Mouse (Mus musculus) left cerebral cortex, adult 18-20 months (tissue): ENCODE results near the gene Nanos3. TPM values are rescaled to one million over a fixed set of nuclear protein-coding genes. Genes with fewer than 3 reads are reported as not detected.

Experiments
- DNase-seq, 2 experiments: peaks; one replicate each; pipeline ENCODE4 v3.0.0; 2021 to 2022; ENCODE audit warnings: low spot score in 2 of 2, mixed read lengths in 1 of 2
- total RNA-seq, 2 experiments: library from RNA; stranded (reverse); gene quantifications; 2 replicates each; pipeline ENCODE4 v1.2.3; 2021

Nanos3 gene
- total RNA-seq, 2 experiments from 2014 or later: 0.70 to 2.0 TPM

DNA sequence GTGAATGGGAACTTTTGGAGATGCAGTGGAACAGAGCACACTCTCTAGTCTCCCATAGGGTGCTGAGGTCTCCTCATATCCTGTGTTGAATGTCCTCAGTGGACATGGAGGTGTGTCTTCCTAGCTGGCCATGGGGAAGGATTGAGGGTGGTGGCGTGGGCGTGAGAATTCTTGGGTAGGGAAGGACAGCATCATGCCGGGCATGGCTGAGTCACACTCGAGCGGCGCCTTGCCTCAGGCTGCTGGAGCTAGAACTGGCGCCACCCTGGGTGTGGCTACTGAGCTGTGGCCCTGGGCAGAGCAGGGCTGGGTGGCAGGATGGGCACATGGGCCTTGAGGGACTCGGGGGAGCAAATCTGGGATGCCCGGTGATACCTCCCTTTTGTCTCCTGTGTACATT lies 17.4 kb upstream of the Nanos3 start:
- peak; percentile 70 to 73 for DNase-seq

DNA sequence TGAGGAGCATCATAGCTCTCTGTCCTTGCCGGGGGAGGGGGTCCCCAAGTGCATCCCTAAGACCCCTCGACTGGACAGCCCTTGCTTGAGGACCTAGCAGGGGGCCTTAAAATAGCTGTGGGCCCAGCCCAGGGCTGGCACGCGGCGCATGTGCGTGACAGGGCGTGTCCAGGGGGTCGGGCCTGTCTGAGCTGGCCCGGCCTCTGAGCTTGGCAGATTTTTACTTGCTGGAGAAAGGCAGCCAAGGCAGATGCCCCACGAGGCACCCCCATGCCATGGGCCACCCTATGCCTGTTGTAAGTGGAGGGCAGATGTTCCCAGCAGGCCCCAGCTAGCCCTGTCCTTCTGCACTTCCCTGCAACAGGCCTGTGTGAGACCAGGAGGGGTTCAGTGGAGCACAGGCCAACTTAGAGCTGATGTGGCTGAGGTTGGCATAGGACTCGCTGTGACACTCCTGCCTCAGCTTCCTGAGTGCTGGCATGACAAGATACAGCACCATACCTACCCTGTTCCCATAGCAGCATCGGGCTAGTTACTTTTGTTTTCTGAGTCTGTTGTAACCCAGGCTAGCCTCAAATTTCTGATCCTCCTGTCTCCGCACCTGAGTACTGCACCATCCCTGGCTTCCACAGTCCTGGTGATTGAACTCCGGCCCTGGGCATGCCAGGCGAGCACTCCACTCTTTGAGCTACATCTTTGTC lies 16.7 kb upstream of the Nanos3 start:
- peak in 1 of 2 experiments; percentile 63 for DNase-seq

DNA sequence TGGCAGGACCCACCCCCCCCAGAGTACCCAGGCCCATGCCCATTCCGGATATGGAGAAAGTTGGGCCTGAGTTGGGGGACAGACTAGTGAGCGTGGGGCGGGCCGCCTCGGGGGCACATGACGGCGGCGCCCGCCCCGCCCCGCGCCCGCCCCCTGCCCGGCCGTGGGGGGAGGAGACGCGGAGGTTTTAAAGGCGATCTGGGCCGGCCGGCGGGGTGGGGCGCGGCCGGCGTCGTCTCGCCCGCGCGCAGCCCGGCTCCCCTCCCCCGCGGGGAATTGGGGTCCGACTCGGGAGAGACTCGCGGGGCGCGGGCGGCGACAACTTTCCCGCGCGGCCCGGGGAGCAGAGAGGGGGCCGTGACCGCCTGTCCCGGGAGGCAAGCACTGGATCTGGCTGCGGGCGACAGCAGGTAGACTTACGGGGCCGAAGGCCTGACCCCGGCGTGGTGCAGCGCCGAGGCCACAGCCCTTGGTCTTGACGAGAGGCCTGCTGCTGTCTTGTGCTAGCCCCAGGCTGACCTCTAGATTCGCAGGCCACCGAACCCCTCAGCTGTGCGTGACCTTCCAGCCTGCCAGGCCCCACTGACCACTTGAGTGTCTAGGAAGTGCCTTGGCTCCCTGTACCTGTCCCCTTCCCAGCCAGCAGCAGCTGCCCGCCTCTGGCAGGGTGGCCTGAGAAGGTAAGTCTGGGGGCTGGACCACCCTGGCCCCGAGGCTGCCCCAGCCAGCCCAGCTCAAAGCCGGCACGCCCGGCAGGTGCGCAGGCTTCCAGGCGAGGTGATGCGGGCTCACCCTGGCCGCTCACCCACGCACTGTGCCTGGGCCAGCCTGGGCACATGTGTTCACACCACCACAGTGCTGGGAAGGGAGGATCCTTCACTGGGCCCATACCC lies 15.9 kb upstream of the Nanos3 start:
- peak in 1 of 2 experiments; percentile 61 for DNase-seq

DNA sequence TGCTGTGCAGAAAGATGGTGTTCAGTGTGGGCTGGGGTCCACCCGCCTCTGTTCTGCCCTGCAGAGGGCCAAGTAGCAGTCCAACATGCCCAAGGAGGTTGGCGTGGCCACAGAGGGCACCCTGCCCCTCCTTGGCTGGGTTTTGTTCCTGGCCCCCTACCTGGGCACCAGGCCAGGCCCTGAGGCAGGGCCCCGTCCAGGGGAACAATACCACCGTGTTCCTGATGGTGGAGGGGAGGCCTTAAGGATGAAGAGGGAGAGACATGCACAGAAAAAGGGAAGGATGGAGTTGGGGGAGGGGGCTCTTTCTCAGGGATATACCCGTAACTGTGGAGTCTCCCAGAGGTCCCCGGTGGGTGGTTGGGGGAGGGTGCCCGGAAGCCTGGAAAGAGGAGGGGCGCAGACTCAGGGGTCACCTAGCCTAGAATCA lies 15.1 kb upstream of the Nanos3 start:
- DNase-seq: no peak

DNA sequence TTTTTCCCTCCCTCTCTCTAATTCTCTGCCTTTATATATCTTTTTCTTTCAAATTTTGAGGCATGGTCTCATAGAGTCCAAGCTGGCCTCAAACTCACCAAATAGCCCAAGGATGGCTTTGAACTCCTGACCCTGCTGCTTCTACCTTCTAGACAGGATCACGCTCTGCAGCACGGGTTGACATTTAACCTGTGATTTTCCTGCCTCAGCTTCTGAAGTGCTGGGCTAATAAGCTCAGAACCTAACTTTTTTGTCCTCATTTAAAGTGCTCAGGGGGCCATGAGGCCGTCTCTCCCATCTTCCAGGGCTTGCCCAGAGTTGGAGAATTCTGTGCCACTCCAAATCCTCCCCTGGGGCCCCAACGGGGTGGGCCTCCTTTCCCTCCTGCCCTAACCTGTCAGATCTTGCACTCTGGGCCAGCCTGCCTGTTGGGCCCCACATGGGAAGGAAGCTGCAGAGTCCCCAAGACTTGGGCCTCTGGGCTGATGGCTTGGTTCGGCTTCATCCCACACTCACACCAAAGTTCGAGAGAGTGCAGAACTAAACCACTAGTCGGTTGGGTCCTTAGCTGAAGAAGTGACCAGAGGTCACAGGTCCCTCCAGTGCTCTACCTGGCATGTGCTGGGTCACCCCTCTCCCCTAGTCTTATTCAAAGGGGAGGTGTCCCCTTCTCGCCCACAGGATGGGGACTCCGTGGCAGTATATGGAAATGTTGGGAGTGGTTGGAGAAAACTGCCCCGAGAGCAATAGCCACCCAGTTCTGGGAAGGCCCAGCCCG lies 14.5 kb upstream of the Nanos3 start:
- DNase-seq: no peak

DNA sequence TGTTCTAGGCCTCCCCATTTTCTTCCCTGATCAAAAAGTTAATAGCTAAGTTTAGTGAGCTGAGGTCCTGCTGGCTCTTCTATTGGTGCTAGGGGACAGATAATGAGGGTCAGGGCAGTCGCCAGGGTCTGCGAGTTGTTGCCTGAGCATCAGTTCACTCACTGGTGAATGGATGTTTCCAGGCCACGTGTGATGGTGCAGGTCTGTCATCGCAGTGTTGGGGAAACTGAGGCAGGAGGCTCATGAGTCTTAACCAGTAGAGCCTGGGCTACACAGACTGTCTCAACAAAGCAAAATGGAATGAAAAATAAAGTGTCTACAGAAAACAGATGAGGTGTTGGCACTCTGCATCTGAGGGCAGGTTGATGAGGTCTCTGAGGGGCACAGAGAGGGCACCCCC lies 13.9 kb upstream of the Nanos3 start:
- no peak for DNase-seq

DNA sequence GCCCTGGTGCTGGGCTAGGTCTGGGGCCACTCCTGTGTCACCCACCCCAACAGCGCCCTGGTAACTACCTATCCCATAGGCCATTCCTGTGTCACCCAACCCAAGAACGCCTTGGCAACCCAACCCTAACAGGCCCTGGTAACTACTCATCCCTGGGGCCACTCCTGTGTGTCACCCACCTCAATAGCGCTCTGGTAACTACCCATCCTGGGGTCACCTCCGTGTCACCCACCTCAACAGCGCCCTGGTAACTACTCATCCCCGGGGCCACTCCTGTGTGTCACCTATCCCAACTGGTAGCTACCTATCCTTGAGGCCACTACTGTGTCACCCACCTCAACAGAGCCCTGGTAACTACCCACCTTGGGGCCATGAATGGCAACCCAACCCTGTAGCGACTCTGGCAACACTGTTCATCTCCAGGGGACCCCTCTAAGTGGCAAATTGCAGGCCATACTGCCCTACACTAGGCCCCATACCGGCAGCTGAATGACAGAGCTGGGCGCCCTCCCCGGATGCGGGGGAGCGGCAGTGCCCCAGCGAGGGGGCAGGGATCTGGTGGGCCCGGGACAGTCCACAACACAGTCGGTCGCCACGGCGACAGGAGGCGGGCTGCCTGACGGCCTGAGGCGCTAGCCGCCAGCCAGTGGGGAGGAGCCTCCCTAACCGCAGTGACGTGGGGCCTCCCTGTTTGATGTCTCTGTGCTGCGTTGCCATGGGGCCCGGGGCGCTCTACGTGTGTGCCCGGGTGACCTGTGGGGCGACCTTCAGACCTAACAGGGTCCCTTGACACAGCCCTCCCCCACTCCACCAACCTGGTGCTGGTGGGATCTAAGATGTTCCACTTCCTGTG lies 13.1 kb upstream of the Nanos3 start:
- peak; percentile 72 to 86 for DNase-seq

DNA sequence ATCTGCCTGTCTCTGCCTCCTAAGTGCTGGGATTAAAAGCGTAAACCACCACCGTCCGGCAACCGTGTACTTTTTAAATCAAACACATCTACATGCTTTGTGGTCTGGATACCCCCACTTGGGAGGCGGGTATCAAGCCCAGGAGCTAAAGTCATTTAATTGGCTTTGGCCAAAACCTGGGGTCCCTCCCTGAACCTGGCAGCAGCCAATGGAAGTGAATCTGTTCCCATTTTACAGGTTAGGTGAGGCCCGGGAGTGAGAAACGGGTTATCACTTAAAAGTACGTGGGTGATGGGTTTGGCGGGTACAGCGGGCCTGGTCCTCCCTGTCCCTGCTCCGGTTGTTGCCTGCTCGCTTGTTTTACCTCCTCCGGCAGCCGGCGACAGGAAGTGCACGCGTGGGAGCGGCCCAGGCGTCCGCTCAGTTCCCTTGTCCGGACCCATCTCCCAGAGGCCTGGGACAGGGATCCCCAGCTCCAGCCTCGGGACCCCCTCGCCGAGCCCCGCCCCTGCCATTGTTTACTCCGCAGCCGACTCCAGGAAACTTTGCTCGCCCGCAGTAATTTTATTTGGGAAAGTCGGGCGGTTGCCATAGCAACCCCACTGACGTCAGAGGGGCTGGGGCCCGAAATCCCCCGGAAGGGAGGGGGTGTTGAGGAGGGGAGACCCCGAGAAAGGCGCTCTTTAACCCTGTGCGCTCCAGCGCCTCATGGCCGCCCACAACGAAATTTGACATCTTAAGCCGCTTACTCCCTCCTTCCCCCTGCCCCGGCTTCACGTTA lies 12.3 kb upstream of the Nanos3 start:
- peak; percentile 64 to 69 for DNase-seq

DNA sequence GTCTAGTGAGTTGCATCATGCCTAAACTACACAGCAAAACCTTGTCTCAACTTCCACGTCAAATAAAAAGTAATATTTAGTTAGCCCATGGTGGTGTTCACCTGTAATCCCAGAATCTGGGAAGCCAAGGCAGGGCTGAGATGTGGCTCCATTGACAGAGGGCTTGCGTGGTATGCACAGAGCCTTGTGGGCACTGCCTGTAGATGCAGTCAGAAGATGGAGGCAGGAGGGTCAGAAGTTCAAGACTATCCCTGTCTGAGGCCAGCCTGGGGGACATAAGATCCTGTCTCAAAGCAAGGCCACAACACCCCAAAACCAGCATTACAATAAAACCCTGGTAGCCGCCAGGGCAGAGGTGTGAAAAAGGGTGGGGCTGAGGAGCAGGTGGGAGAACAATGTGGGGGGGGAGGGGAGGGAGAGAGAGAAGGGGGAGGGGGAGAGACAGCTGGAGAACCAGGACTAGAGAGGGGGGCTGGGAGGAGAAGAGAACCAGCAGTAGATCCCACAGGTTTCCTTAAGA lies 9.3 kb upstream of the Nanos3 start:
- no peak for DNase-seq

DNA sequence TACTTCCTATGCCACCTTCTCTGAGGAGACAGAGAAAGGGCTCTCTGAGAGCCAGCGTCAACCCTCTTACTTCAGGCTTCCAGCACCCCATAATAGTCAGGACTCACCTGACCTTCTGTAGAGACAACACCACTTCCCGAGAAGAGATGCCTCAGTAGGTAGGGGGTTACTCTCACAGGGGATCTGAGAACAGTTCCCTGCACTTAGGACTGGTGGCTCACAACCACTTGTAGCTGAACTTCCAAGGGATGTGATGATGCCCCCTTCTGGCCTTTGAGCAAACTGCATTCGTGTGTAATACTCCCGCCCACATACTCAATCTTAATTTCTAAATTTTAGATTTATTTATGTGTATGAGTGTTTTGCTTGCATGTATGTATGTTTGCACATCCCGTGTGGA lies 8.5 kb upstream of the Nanos3 start:
- DNase-seq: no peak

DNA sequence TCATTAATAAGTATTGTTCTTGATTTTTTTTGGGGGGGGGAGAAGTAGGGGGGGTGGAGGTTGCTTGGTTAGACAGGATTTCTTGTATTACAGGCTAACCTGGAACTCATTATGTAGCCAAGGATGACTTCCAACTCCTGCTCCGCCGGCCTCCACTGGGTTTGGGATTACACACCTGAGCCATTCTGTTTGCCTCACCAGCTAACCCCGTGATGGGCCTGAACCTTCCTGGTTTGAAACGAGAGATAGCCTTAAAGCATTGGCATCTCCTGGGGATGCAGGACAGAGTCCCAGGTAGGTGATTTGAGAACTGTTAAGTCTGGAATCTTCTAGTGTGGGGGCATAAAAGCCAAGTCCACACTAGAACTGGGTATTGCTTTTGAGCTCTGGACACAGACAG lies 8.1 kb upstream of the Nanos3 start:
- DNase-seq: no peak

DNA sequence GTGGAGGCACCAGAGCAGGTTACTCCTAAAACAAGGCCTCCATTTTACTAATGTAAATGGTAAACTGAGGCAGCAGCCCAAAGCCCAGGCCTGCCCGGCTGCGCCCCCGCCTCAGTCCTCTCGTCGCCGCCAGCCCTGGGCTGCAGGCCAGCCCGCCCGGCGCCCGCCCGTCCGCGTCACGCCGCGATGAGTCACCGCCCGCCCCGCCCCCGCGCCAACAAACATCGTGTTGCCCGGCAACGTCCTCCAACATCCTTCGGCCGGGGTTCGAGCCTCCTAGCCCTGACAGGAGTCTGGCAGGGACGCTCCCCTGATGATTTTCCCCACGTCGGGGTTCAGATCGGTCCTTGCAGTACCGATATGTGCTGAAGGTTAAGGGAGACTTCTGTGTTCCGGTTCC lies 7.5 kb upstream of the Nanos3 start:
- DNase-seq: peak; percentile 69 to 73

DNA sequence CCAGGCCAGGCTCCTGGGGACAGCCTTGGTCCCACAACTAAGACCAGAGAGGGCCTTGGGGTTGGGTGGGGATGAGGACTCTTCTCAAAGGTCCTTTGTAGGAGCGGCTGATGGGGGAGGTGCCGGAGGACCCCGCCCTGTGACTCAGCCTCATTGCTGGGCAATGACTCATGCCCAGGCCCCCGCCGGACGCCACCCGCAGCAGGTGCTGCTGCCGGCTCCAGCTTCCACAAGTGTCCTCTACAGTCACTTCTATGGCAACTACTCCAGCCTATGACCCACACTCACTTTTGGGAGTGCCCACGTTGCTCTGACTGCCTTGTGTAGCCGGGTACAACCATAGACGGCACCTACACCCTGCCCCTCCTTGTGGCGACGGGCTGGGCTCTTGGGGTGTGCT lies 7.0 kb upstream of the Nanos3 start:
- no peak for DNase-seq

DNA sequence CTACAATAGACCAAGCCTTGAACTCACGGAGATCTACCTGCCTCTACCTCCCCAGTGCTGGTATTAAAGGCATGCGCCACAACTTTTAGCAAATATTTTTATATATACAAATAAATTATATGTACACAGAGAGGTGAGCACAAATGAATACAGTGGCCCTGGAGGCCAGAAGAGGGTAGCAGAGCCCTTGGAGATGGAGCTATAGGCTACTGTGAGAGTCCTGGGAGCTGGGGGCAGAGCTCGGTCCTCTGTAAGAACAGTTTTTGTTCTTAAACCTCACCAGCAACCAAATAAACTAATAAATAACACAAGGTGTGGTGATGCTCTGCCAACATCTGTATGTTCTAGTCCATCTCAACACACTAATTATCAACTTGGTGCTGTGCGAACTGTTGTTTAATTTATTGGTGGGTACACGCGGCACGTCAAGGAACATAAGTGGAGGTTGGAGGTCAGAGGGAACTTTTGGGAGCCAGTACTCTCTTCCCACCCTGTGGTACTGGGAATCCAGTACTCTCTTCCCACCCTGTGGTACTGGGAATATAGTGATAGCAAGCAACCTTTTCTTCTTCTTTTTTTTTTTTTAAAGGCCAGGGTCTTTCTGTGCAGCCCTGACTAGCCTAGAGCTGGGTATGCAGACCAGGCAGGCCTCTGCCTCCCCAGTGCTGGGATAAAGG lies 5.3 kb upstream of the Nanos3 start:
- no peak for DNase-seq

DNA sequence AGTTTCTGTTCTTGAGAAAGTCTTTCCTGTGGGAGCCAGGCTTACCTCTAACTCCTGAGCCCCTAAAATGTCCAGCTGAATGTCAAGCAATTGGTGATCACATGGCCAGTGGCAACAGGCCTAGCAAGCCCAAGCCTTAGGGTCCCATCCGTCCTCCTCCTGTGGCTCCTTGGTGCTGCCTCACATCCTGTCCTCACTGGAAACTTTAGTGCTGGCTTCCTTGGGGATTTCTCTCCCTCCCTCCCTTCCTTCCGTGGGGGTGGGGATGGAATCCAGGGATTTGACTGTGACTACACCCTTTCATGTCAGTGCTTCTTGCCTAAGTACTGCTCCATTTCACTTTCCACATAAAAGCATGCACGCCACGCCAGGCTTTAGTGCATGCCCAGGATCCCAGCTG lies 4.6 kb upstream of the Nanos3 start:
- DNase-seq: no peak

DNA sequence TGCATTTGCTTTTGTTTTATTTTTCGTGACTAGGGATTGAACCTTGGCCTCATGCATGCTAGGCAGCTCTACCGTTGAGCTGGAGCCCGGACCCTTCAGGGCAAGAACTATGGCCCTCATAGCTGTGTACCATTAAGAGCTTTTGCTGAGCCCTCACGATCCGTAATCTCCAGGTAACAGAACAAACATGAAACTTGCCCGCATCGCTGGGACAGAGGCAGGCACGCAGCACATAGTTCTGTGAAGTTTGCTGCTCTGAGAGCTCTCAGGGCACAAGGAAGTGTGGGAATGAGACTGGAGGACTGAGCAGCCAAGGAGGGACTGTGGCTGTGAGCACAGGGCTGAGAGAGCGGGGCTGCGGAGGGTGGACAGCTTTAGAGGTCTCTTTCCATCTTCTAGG lies 3.7 kb upstream of the Nanos3 start:
- no peak for DNase-seq

DNA sequence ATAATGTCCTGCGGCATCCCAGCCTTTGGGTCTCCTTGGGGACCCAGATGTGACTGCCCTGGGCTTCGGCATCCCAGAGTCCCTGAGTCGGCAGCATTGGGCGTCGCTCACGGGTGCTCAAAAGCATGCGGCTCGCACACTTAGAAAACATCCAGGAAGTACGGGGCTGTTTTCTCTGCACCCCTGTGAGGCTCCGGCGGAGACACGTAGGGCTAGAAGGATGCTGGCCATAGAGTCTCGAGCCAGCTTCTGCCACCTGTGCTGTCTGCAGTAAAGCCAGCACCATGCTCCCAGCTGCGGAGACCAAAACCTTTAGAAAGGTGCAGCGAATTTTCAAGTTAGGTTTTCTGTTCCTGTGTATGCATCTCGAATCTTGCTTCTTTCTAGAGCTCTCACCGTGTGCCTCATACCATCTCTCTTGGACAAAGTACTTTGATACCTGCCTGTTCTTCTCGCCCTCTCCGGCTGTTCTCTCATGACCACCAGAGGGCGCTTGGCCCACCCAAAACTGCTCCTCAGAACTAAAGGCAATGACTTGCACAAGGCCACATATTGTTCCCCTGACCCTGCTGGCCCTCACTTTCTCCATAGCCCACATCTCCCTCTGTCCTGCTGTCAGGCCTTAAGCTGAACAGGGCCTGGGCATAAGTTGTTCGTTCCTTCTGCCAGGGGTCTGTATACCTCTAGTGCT lies 2.2 kb upstream of the Nanos3 start:
- peak; percentile 63 to 65 for DNase-seq

DNA sequence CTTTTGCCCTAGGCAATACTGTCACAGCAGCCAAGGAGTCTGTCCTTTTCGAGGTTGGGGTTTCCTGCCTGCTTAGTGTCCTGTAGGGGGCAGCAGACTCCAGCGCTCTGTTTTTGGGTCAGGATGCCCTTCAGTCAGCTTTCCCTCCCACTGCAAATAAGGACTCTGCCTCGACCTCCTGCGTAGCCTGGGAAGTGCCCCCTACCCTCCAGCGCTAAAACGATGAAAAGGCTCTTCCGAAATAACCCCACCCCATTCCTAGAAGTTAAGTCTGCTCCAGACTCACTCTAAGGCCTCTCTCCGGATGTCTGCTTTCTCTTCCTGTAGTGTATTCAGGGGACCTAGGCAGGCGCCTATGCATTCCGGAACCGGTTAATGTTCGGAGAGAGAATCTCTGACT lies 1.5 kb upstream of the Nanos3 start:
- peak; percentile 78 to 79 for DNase-seq
